Mouse (Mus musculus) 3T3-L1 (cell line): ENCODE measurements around the gene Tmem245.

Source experiments
- DNase-seq: peaks from one replicate; pipeline ENCODE4 v3.0.0-alpha.2; 2015; ENCODE audit warnings: low read depth, low spot score

Gene Tmem245

GRCm38 (mm10) chr4:56946641-56947640 is at the start of gene Tmem245:
Gene Tmem245 (minus strand): TSS chr4:56947437.
- DNase-seq, result peak; percentile 96

- no peak for DNase-seq
These were observed 46.1 kb upstream of the Tmem245 start for GRCm38 (mm10) chr4:56993331-56993730.

GRCm38 (mm10) chr4:56991951-56992350 is 44.7 kb upstream of the Tmem245 start:
- DNase-seq, result no peak

DNA sequence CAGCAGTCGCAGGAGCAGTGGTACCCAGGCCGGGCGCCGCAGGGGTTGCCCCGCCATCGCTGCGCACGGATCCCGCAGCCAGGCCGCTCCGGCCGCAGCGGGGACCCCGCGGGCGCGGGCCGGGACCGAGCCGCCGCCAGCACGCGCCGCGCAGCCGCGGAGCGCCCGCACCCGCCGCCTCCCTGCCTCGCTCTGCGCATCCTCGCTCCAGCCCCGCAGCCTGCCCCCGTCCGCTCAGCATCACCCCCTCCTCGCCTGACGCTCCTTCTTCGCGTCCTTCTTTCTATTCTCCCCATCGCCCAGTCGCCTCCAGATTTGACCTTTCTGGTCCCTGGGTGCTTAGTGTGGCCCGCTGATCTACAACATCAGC is 43.0 kb upstream of the Tmem245 start, which contains the start of gene Frrs1l:
TSS of gene Frrs1l (minus strand) at position 177 of the 370 bp plus-strand sequence.
- DNase-seq, result no peak

- DNase-seq, result no peak
These were observed 42.4 kb upstream of the Tmem245 start for GRCm38 (mm10) chr4:56989431-56990214.

DNA sequence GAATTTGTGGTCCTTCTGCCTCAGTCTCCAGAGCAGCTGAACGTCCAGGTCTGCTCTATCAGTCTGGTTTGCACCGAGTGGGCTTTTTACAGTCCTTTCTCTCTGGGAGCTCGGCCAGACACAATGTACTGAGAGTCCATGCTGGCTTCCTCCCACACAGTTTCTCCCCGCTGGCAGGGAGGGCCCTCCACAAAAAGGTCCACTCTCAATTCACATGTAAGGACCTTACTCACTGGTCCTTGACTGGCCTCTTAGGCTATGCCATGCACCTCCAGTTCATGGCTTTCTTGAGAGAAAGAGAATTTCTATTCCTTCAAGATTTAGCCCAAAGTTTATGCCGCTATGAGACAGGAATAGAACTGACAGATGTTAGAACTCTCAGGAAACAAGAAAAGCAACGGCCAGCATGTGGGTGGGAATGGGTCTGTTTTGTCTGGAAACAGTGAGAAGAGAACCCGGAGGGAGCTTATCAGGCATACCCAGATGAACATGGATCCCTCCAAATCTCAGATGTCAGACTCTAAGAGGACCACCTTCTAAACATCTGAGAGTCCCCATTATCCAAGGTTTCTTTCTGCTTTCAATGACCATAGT is 18.4 kb upstream of the Tmem245 start:
- DNase-seq, result no peak

- DNase-seq, result no peak
These were observed 16.4 kb upstream of the Tmem245 start for GRCm38 (mm10) chr4:56963687-56964086.

GRCm38 (mm10) chr4:56961320-56961925 is 14.2 kb upstream of the Tmem245 start:
- no peak for DNase-seq

DNA sequence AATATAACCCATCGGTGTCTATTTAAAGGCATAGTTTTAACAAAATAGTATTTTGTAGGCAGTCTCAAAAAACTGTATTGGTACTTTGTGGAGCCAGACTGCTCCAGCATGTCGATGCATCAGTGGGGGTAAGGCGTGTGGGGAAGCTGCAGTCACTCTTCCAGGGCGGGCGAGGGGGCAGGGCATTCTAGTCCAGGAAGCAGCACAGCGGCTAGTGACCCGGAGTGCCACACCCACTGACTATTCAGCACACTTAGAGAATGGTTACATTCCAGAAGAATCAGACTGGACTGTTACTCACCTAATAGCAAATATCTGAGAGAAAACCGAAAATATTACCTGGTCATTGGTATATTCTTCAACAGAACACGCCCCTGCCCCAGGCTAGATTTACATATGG is 10.3 kb upstream of the Tmem245 start:
- no peak for DNase-seq

DNA sequence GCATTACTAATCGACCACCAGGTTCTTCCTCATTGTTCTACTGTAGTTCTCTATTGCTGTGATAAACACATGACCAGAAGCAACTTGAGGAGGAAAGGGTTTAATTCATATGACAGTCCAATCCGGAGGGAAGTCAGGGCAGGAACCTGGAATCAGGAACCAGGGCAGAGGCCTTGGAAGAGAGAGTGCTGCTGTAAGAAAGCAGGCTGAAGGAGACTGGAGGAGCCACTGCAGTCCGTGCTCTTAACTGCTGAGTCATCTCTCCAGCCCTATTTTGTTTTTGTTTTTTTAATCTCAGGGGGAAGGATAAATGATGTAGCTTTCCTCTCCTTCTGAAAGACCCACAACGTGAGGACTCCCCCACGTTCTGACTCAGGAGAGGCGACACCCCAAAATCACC is 6.0 kb upstream of the Tmem245 start:
- DNase-seq, result no peak

GRCm38 (mm10) chr4:56951701-56952100 is 4.5 kb upstream of the Tmem245 start:
- no peak for DNase-seq

- DNase-seq, result no peak
These were observed 2.3 kb upstream of the Tmem245 start for GRCm38 (mm10) chr4:56949494-56949893.

DNA sequence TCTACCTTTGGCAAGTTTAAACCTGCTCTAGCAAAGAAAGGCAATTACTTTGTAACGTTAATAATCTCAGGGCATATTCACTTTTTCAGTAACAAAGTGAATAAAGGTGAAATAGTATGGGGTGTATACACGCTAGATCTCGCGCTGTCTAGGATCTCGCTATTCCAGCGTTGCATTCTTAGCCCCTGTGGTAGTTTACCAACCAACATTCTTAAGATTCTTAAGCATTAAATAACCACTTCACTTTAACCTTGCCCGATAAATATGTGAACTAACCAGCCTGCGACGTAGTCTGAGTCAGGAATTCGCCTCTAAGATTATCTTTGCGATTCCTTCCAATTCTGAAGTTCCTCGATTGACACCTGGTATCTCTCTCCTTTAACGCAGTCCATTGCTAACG is 1.1 kb downstream of the Tmem245 start:
- peak; percentile 79 for DNase-seq

DNA sequence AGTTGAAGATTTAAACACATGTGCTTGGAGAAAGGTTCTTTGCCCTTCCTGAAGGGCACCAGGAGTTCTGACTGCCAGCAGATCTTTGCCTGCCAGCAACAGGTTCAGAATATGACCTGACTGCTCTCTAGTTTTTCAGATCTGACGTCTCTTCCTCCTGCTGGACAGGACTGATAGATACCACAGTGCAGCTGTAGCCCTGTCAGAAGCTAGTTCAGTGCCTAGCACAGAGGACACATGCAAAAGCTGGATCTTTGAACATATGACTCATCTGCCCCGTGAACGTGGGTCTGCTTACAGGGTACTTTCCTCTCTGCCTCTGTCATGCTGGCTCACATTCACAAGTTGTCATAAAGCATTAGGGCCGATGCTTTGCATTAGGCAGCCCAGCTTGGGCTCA is 3.0 kb downstream of the Tmem245 start:
- DNase-seq, result peak; percentile 66

- DNase-seq, result no peak
These were observed 4.0 kb downstream of the Tmem245 start for GRCm38 (mm10) chr4:56943258-56943657.

GRCm38 (mm10) chr4:56942567-56942966 is 4.7 kb downstream of the Tmem245 start:
- no peak for DNase-seq

DNA sequence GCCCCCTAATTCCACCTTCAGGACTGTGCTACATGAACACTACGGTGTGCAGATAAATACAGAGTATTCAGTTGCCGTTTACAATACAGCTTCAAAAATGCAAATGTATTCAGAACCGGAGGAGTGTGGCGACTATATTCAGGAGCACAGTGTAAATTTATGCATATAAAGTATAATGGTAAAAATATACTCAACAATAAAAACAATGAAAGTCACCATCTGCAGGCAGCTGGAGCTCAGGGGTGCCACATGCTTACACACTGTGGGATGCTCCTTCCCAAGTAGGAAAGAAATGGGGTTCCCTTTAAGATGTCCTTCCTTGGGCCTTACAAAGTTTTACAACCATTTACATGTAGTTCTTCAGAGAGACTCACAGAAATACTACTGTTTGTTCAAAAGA is 5.8 kb downstream of the Tmem245 start:
- no peak for DNase-seq

DNA sequence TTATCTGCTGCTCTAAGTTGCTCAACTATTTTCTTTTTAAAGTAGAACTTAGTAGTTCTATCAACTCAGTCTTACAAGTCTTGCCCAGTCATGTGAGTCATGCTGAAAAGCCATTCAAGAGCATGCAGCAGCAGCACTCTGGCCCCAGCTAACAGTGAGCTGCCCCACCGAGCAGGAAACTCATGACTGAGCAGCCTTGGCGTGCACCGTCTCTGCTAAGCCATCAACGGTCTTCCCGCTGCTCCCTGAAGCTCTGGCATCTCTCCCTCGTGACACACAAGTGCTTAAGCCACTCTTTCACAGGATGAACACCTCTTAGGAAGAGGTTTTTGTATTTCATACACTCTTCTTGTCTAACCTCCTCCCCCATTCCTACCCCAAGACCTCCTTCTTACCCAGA is 10.1 kb downstream of the Tmem245 start:
- DNase-seq, result peak; percentile 67

DNA sequence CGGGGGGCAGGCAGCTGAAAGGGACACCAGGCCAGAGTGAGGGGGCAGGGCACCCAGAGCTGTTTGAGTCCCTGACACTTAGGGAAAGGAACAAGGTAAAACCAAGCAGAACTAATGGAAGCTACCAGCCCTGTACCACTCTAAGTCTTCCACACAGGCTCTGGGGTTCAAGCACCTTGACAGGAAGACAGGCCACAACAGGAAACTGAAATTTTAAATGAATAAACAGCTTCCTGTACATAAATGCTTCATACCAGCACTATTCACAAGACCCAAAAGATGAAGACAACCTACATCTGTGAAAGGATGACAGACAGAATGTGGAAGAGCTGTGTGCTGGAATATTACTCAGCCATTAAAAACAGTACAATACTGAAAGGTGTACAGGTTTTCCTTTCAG is 11.9 kb downstream of the Tmem245 start:
- DNase-seq, result no peak

- no peak for DNase-seq
These were observed 14.1 kb downstream of the Tmem245 start for GRCm38 (mm10) chr4:56933154-56933553.

- DNase-seq, result no peak
These were observed 15.1 kb downstream of the Tmem245 start for GRCm38 (mm10) chr4:56932096-56932495.

DNA sequence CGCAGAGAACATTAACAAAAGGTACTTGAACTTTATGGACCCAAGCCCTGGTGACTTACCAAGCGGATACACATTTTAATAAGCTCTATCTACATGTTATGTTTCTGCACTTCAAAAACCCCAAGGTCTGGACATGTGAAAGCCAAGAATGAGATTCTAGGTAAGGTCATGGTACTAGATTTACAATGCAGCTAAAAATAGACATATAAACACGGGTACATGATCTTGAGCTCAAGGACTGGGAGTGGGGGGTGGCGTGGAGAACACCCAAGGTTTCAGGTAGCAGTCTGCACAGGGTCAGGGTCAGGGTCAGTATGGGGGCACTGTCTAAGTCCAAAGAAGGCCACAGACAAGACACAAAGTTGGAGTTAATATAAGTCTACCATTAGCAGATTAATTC is 16.9 kb downstream of the Tmem245 start:
- no peak for DNase-seq
